Mouse (Mus musculus): ENCODE results near the gene Rsu1. TPM values are rescaled to one million over a fixed set of nuclear protein-coding genes. Genes with fewer than 3 reads are reported as not detected.

Gene Rsu1
- polyA plus RNA-seq, 1 experiment from 2014 or later, result 158 TPM

- Histone ChIP-seq H3K9me3 (ENCODE audit: low read length) (no peaks in the 10 kb centered on the region), H3K27ac (ENCODE audit: low read length) (no peak overlapping the region), H3K27me3 (replicated peaks; ENCODE audit: insufficient read depth, low read length) (no peaks in the 10 kb centered on the region), H3K4me3 (ENCODE audit: low read depth, low read length) (no peak overlapping the region), H3K4me2 (replicated peaks; ENCODE audit: low read depth, low read length) (no peak overlapping the region), H3K9ac (replicated peaks; ENCODE audit: low read depth) (no peak overlapping the region), H3K4me1 (ENCODE audit: insufficient read depth, low read depth, low read length) (no peaks in the 10 kb centered on the region), H3K36me3 (ENCODE audit: insufficient read depth, low read length) (no peaks in the 10 kb centered on the region)
- DNase-seq (ENCODE audit: low spot score), result no peak
- 67% methylated on average over 4 of the region's 4 CpGs for WGBS
- ATAC-seq, result no peak
- TF ChIP-seq CTCF (IDR thresholded peaks at IDR 0.05) (no peak), EP300 (IDR thresholded peaks at IDR 0.05) (no peak)
Measured at GRCm38 (mm10) chr2:13044555-13044954, 226.7 kb downstream of the Rsu1 start.

GRCm38 (mm10) chr2:13039785-13040184 lies 231.4 kb downstream of the Rsu1 start:
- Histone ChIP-seq H3K36me3 (ENCODE audit: insufficient read depth, low read length) (no peaks in the 10 kb centered on the region), H3K4me2 (replicated peaks; ENCODE audit: low read depth, low read length) (no peak overlapping the region), H3K4me1 (ENCODE audit: insufficient read depth, low read depth, low read length) (no peaks in the 10 kb centered on the region), H3K27me3 (replicated peaks; ENCODE audit: insufficient read depth, low read length) (no peaks in the 10 kb centered on the region), H3K27ac (ENCODE audit: low read length) (no peak overlapping the region), H3K4me3 (ENCODE audit: low read depth, low read length) (no peak overlapping the region), H3K9me3 (ENCODE audit: low read length) (no peaks in the 10 kb centered on the region), H3K9ac (replicated peaks; ENCODE audit: low read depth) (no peak overlapping the region)
- no peak for TF ChIP-seq CTCF (IDR thresholded peaks at IDR 0.05)
- no peak for TF ChIP-seq EP300 (IDR thresholded peaks at IDR 0.05)
- DNase-seq (ENCODE audit: low spot score) (no peak), ATAC-seq (no peak)
- 81% methylated on average over 4 of the region's 4 CpGs for WGBS

GRCm38 (mm10) chr2:13038772-13039171 lies 232.4 kb downstream of the Rsu1 start:
- Histone ChIP-seq H3K4me3 (ENCODE audit: low read depth, low read length) (no peak overlapping the region), H3K9me3 (ENCODE audit: low read length) (no peaks in the 10 kb centered on the region), H3K4me2 (replicated peaks; ENCODE audit: low read depth, low read length) (no peak overlapping the region), H3K4me1 (ENCODE audit: insufficient read depth, low read depth, low read length) (no peaks in the 10 kb centered on the region), H3K27ac (ENCODE audit: low read length) (no peak overlapping the region), H3K9ac (replicated peaks; ENCODE audit: low read depth) (no peak overlapping the region), H3K36me3 (ENCODE audit: insufficient read depth, low read length) (no peaks in the 10 kb centered on the region), H3K27me3 (replicated peaks; ENCODE audit: insufficient read depth, low read length) (no peaks in the 10 kb centered on the region)
- 36% methylated on average over 3 of the region's 3 CpGs for WGBS
- TF ChIP-seq CTCF (IDR thresholded peaks at IDR 0.05), result no peak
- no peak for TF ChIP-seq EP300 (IDR thresholded peaks at IDR 0.05)
- ATAC-seq (no peak), DNase-seq (ENCODE audit: low spot score) (no peak)

Other genes starting within 250 kb of the Rsu1 start
- 0.24 and 0.32 TPM in 2 replicates for gene Cubn, start 220.4 kb upstream of the Rsu1 start, polyA plus RNA-seq (2015; fragmentation: Nextera tagmentation; extraction: Ambion mirVana)